Mouse (Mus musculus) layer of hippocampus, adult 11-12 months (tissue): ENCODE measurements around the gene Vps39.

ENCODE experiments used
- DNase-seq: peaks from one replicate; pipeline ENCODE4 v3.0.0; 2022; ENCODE audit warnings: low spot score

Gene Vps39

GRCm38 (mm10) chr2:120296160-120296559 lies 56.8 kb downstream of the Vps39 start:
- DNase-seq, result no peak

- DNase-seq, result no peak
Measured at GRCm38 (mm10) chr2:120291471-120292078, 61.4 kb downstream of the Vps39 start.

GRCm38 (mm10) chr2:120288995-120289394 lies 63.9 kb downstream of the Vps39 start, which contains the start of gene Pla2g4d:
Pla2g4d (minus strand) TSS chr2:120289197.
- no peak for DNase-seq

GRCm38 (mm10) chr2:120288401-120288800 lies 64.5 kb downstream of the Vps39 start:
- no peak for DNase-seq

- no peak for DNase-seq
Measured at GRCm38 (mm10) chr2:120285639-120286038, 67.3 kb downstream of the Vps39 start.

GRCm38 (mm10) chr2:120284705-120285104 lies 68.2 kb downstream of the Vps39 start:
- DNase-seq, result no peak

- no peak for DNase-seq
Measured at GRCm38 (mm10) chr2:120284094-120284493, 68.8 kb downstream of the Vps39 start.

- DNase-seq, result no peak
Measured at GRCm38 (mm10) chr2:120283550-120283949, 69.4 kb downstream of the Vps39 start.

GRCm38 (mm10) chr2:120281221-120281620 lies 71.7 kb downstream of the Vps39 start:
- DNase-seq, result no peak

- peak; percentile 70 for DNase-seq
Measured at GRCm38 (mm10) chr2:120279961-120280360, 73.0 kb downstream of the Vps39 start.

- DNase-seq, result no peak
Measured at GRCm38 (mm10) chr2:120276951-120277350, 76.0 kb downstream of the Vps39 start.

GRCm38 (mm10) chr2:120268635-120269034 lies 84.3 kb downstream of the Vps39 start:
- DNase-seq, result no peak
